Mouse (Mus musculus) stomach, postnatal 0 days (tissue): ENCODE data around the gene Gm28710.

Experiments used
- CTCF ChIP-seq: IDR thresholded peaks from 2 replicates; pipeline ENCODE4 v1.5.1; 2016; ENCODE audit warnings: antibody characterized with exemption, low read depth, mild to moderate bottlenecking, moderate library complexity
- EP300 ChIP-seq: optimal IDR thresholded peaks from 2 replicates; pipeline ENCODE3; 2016; ENCODE audit warnings: antibody characterized with exemption

GRCm38 (mm10) chr5:16802726-16803125, 11.1 kb downstream of the Gm28710 start:
- no peak for TF ChIP-seq CTCF
- no peak for TF ChIP-seq EP300
